Mouse (Mus musculus): Measurements from ENCODE around the gene Csn1s2b. TPM values are rescaled to one million over a fixed set of nuclear protein-coding genes. Genes with fewer than 3 reads are reported as not detected.
A peak's percentile ranks its signal among the peaks of the same experiment; 100 is the strongest.
"Not testable (repeated sequence)": the region's sequence is repeated elsewhere in the genome, so short reads cannot be mapped to it uniquely, and the experiment has no call there.

The Csn1s2b gene
- total RNA-seq (2021) = not detected
- long read RNA-seq, experiment 1 = 0 reads
- long read RNA-seq, experiment 2 = 0 reads

GRCm38 (mm10) chr5:87807782-87808181 is at the start of gene Csn1s2b:
Gene Csn1s2b (plus strand): TSS chr5:87808082.
- no peak for DNase-seq

- DNase-seq = no peak
Observed at GRCm38 (mm10) chr5:87764546-87764945, 43.3 kb upstream of the Csn1s2b start.

GRCm38 (mm10) chr5:87772151-87772550 is 35.7 kb upstream of the Csn1s2b start:
- DNase-seq = not testable (repeated sequence)

- DNase-seq = no peak
Observed at GRCm38 (mm10) chr5:87774267-87774666, 33.6 kb upstream of the Csn1s2b start, which contains the start of gene Csn1s2a. Gene Csn1s2a (plus strand): TSS chr5:87774567.

GRCm38 (mm10) chr5:87782731-87783130 is 25.2 kb upstream of the Csn1s2b start:
- DNase-seq = no peak

GRCm38 (mm10) chr5:87809253-87809652 is 1.4 kb downstream of the Csn1s2b start:
- no peak for DNase-seq

- no peak for DNase-seq
Observed at GRCm38 (mm10) chr5:87825386-87825785, 17.5 kb downstream of the Csn1s2b start, which contains the start of gene Prr27. Gene Prr27 (plus strand): TSS chr5:87825686.

GRCm38 (mm10) chr5:87855136-87855716 is 47.3 kb downstream of the Csn1s2b start:
- DNase-seq = no peak

GRCm38 (mm10) chr5:87870084-87870483 is 62.2 kb downstream of the Csn1s2b start:
- no peak for DNase-seq

GRCm38 (mm10) chr5:87871423-87871822 is 63.5 kb downstream of the Csn1s2b start:
- peak; percentile 13 to 17 for DNase-seq

Other genes with a start within 250 kb of the Csn1s2b start
- not detected for gene Sult1d1, start 239.1 kb upstream of the Csn1s2b start, total RNA-seq (2021)
- gene Sult1e1, start 216.5 kb upstream of the Csn1s2b start, total RNA-seq (2021) = 1 to 10 TPM in 1 of 2 experiments, under 1 TPM in 1; 0.36 to 4.8 TPM
- gene Csn1s1, start 141.9 kb upstream of the Csn1s2b start, total RNA-seq (2021) = not detected
- not detected for gene Csn2, start 108.5 kb upstream of the Csn1s2b start, total RNA-seq (2021)
- gene Csn1s2a, start 33.5 kb upstream of the Csn1s2b start, total RNA-seq (2021) = not detected
- not detected for gene Prr27, start 17.6 kb downstream of the Csn1s2b start, total RNA-seq (2021)
- not detected for gene Odam, start 76.9 kb downstream of the Csn1s2b start, total RNA-seq (2021)
- not detected for gene Csn3, start 117.5 kb downstream of the Csn1s2b start, total RNA-seq (2021)
- gene 2310003L06Rik, start 161.4 kb downstream of the Csn1s2b start, total RNA-seq (2021) = not detected
- gene Gm28434, start 161.4 kb downstream of the Csn1s2b start, total RNA-seq (2021) = not detected
- not detected for gene Cabs1, start 171.4 kb downstream of the Csn1s2b start, total RNA-seq (2021)
- gene Smr3a, start 194.5 kb downstream of the Csn1s2b start, total RNA-seq (2021) = not detected